Mouse (Mus musculus) limb, embryonic 12.5 days (tissue): ENCODE results near the gene Pced1b. TPM values are rescaled to one million over a fixed set of nuclear protein-coding genes. Genes with fewer than 3 reads are reported as not detected.

Experiments used
- ATAC-seq: fragments of 200-750 bp; cut with Nextera tagmentation; 2 replicates; pipeline ENCODE4 v1.8.0; 2017; ENCODE audit warnings: low read depth, moderate TSS enrichment; ENCODE audit not compliant: insufficient number of reproducible peaks, insufficient read depth, low FRiP score, low TSS enrichment
- H3K27ac ChIP-seq: fragments of 300-500 bp; sonication (generic); 2 replicates; pipeline ENCODE4 v1.5.1; 2016; ENCODE audit warnings: mild to moderate bottlenecking, moderate library complexity
- H3K27me3 ChIP-seq: fragments of 300-500 bp; sonication (generic); 2 replicates; pipeline ENCODE4 v1.6.1; 2016; ENCODE audit warnings: mild to moderate bottlenecking, moderate library complexity
- H3K36me3 ChIP-seq: fragments of 300-500 bp; sonication (generic); 2 replicates; pipeline ENCODE4 v1.6.1; 2016; ENCODE audit warnings: mild to moderate bottlenecking, moderate library complexity
- H3K4me1 ChIP-seq: fragments of 300-500 bp; sonication (generic); replicated peaks from 2 replicates; pipeline ENCODE4 v1.6.1; 2016
- H3K4me2 ChIP-seq: fragments of 300-500 bp; sonication (generic); 2 replicates; pipeline ENCODE4 v1.6.1; 2016; ENCODE audit warnings: mild to moderate bottlenecking, moderate library complexity
- H3K4me3 ChIP-seq: fragments of 300-500 bp; sonication (generic); replicated peaks from 2 replicates; pipeline ENCODE4 v1.5.1; 2016; ENCODE audit warnings: mild to moderate bottlenecking
- H3K9ac ChIP-seq: fragments of 300-500 bp; sonication (generic); replicated peaks from 2 replicates; pipeline ENCODE4 v1.6.1; 2016; ENCODE audit warnings: mild to moderate bottlenecking, moderate library complexity
- H3K9me3 ChIP-seq: fragments of 300-500 bp; sonication (generic); 2 replicates; pipeline ENCODE4 v1.6.1; 2016; ENCODE audit warnings: mild to moderate bottlenecking, moderate library complexity
- WGBS: fragments of 180-500 bp; shearing (Covaris S2); methylation state at CpG from one replicate; pipeline ENCODE4 v1.1.7; 2016; 5-methylcytosine and 5-hydroxymethylcytosine counted together
- polyA plus RNA-seq: library from polyadenylated mRNA; unstranded; fragments of >200 nt; fragmentation: Nextera tagmentation; extraction: Ambion mirVana; gene quantifications from 2 replicates; pipeline ENCODE4 v1.2.1, GENCODE M21; 2016

The Pced1b gene
- polyA plus RNA-seq, 1 experiment from 2014 or later, result 2.5 TPM

DNA sequence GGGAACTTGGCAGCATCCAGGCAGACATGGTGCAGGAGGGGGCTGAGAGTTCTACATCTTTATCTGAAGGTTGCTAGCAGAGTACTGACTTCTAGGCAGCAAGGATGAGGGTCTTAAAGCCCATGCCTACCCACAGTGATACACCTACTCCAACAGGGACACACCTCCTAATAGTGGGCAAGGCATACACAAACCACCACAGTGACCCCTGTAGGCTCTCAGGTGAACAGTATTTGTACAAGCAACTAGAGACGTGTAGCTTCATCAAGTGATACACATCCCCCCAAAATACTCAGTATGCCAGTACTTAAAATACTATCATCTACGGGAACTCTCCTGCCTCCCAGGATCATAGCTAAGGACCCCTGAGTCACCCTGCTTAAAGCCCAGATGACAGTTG lies 164.2 kb downstream of the Pced1b start:
- H3K9ac ChIP-seq, result no peak overlapping the region
- no peaks in the 10 kb centered on the region for H3K36me3 ChIP-seq
- no peak overlapping the region for H3K4me3 ChIP-seq
- no peaks in the 10 kb centered on the region for H3K4me1 ChIP-seq
- WGBS, result 85% methylated on average over 2 of the region's 2 CpGs
- H3K27ac ChIP-seq, result no peak overlapping the region
- no peak overlapping the region for H3K4me2 ChIP-seq
- H3K27me3 ChIP-seq, result no peaks in the 10 kb centered on the region
- ATAC-seq, result no peak
- 0 out of 2 replicates have a peak, but pooled peaks cover 5% of the 10 kb centered on the region for H3K9me3 ChIP-seq

DNA sequence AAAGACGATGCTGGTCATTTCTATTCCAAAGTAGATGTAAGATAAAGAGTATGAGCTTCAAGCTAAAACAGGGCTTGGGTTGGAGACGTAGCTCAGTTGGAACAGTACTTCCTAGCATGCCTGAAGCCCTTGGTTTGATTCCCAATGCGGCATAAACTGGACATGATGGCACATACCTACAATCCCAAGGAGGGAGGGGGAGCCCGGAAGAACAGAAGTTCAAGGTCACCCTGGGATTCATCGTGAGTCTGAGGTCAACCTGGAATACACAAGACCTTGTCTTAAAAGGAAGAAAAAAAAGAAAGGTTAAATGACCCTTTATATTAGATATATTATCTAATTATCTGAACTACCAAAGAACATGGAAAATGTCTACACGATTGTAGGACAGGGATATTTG lies 164.8 kb downstream of the Pced1b start:
- Histone ChIP-seq H3K4me2 (no peak overlapping the region), H3K4me1 (no peaks in the 10 kb centered on the region), H3K27me3 (no peaks in the 10 kb centered on the region), H3K36me3 (no peaks in the 10 kb centered on the region), H3K9me3 (0 out of 2 replicates have a peak, but pooled peaks cover 5% of the 10 kb centered on the region), H3K27ac (no peak overlapping the region), H3K4me3 (no peak overlapping the region), H3K9ac (no peak overlapping the region)
- 92% methylated on average over 6 of the region's 6 CpGs for WGBS
- no peak for ATAC-seq

DNA sequence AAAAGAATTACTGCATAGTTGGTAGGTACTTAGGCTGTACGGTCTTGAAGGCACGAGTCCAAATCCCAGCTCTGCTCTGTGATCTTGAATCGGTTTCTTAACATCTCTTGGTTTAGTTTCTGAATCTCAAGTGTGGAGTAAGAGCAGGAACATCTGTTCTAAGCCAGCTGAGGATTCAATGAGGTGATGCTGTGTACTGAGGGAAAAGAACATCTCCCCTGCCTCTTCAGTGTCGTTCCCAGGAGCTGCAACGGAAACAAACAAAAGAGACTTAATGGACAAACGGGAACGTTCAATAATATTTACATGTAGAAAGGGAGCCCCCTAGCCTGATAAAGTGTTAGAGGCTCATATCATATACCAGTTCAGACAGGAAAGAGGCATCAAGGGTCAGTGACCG lies 165.4 kb downstream of the Pced1b start:
- H3K4me1 ChIP-seq, result no peaks in the 10 kb centered on the region
- no peak overlapping the region for H3K27ac ChIP-seq
- no peak for ATAC-seq
- H3K36me3 ChIP-seq, result no peaks in the 10 kb centered on the region
- no peak overlapping the region for H3K9ac ChIP-seq
- H3K27me3 ChIP-seq, result no peaks in the 10 kb centered on the region
- no peak overlapping the region for H3K4me2 ChIP-seq
- H3K4me3 ChIP-seq, result no peak overlapping the region
- H3K9me3 ChIP-seq, result 0 out of 2 replicates have a peak, but pooled peaks cover 5% of the 10 kb centered on the region
- 91% methylated on average over 8 of the region's 8 CpGs for WGBS

DNA sequence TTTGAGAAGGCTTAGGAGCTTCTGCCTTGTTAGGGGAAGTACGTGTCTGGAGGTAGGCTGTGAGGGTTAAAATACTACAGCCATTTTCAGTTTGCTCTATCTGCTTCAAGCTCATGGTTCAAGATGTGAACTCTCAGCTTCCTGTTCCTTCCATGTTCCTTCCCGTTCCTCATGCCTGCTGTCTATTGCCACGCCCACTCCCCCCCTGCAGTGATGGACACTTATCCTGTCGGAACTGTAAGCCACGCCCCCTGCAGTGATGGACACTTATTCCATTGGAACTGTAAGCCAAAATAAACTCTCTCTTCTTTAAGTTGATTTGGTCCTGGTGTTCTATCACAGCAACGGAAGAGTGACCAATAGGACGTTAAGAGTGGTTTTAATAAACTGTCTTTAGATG lies 166.0 kb downstream of the Pced1b start:
- Histone ChIP-seq H3K4me2 (no peak overlapping the region), H3K27ac (no peak overlapping the region), H3K36me3 (no peaks in the 10 kb centered on the region), H3K4me1 (no peaks in the 10 kb centered on the region), H3K4me3 (no peak overlapping the region), H3K9ac (no peak overlapping the region), H3K9me3 (0 out of 2 replicates have a peak, but pooled peaks cover 5% of the 10 kb centered on the region), H3K27me3 (no peaks in the 10 kb centered on the region)
- 87% methylated on average over 7 of the region's 7 CpGs for WGBS
- no peak for ATAC-seq

DNA sequence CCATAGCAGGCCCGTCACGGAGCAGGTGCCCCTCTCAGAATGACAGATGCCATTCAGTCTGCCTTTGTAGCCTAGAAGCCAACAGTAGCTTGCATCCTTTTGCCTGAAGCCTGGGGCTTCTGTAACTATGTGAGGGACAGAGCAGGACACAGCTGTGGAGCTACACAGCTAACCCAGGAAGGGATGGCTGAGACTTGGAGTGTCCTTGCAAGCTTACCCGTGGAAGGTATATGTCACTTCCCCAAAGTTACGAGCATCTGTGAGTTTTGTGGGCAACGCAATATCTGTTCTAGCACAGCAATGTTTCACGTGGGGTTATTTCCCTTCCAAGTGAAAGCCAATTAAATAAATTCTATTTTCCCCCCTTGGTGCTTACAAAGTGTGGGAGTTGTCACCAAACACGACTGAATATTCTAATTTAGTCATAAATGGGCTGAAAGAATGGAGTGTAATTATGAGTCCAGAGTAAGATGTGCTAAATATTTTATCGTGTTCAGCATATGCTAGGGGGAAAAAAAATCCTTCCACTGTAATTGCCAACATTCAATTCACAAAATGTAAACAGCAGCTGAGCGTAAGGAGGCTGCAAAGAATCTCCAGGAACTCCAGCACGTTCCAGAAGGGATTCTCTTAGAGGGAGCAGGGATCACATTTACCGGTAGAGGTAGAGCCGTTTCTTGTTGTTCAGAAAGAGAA lies 168.0 kb downstream of the Pced1b start:
- no peak for ATAC-seq
- H3K27ac ChIP-seq, result no peak overlapping the region
- 0 out of 2 replicates have a peak, but pooled peaks cover 5% of the 10 kb centered on the region for H3K9me3 ChIP-seq
- H3K4me2 ChIP-seq, result no peak overlapping the region
- H3K36me3 ChIP-seq, result no peaks in the 10 kb centered on the region
- H3K4me1 ChIP-seq, result no peaks in the 10 kb centered on the region
- H3K4me3 ChIP-seq, result no peak overlapping the region
- whole genome bisulfite sequencing, result 77% methylated on average over 12 of the region's 12 CpGs
- no peaks in the 10 kb centered on the region for H3K27me3 ChIP-seq
- no peak overlapping the region for H3K9ac ChIP-seq

DNA sequence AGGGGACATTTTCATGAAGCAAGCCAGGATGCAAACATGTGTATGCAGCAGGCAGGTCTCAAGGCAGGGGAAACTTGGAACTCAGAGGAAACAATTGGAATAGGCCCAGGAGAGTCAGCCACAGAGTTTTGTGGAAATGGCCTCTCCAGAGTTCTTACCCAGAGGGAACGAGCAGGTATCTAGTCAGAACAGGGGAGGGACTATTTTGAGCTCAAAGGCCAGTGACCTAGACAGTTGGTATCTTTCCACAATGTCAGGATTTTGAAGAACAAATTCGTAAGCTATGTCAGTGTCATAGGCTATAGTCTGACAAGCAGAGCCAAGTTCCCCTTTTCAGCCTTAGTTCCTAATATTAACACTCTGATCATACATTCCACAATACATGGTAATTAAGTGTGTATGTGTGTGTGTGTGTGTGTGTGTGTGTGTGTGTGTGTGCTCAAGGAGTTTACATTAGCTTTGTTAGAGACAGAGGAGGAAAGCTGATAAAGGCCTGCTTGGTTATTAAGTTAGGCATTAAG lies 168.6 kb downstream of the Pced1b start:
- no peaks in the 10 kb centered on the region for H3K36me3 ChIP-seq
- H3K4me2 ChIP-seq, result no peak overlapping the region
- no peak for ATAC-seq

DNA sequence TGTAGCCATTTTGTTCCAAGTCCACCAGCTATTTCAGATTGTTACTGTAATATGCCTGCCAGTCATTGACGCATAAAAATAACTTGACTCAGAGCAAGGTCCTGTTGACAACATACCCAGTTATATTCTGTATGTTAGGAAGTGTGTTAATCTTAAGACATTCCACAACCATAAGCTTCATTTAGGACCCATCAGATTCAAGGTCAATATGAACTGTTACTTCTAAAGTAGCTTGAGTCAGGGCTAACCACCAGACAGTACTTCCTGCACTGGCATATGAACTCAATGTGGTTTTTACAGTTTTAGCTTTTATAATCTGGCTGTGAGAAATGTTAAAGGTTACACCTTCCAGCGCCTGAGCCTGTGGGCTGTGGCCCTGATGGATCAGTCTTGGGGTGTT lies 173.4 kb downstream of the Pced1b start:
- 95% methylated on average over 2 of the region's 2 CpGs for WGBS

More for the DNA sequence above, 168.6 kb downstream of the Pced1b start:
- Histone ChIP-seq H3K9ac (no peak overlapping the region), H3K27ac (no peak overlapping the region), H3K9me3 (0 out of 2 replicates have a peak, but pooled peaks cover 5% of the 10 kb centered on the region), H3K27me3 (no peaks in the 10 kb centered on the region), H3K4me3 (no peak overlapping the region), H3K4me1 (no peaks in the 10 kb centered on the region)
- WGBS, result 83% methylated on average over 2 of the region's 2 CpGs

DNA sequence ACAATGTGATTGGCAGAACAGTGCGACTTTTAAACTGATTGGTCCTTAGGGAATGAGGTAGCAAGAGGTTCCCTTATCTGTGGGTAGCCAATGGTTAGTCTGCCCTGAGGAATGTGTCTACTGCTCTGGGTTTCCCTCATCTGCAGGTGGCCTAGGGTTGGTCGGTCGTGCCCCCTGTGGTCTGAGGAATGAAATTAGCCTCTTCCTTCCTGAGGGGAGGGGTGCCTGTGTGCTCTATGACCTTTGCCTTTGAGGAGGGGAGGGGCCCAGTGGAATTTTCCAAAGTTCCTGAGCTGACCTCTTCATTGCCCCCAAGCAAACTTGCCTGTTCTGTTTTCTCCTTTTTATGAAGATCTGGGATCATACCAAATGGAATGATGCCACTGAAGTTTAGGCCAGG lies 174.6 kb downstream of the Pced1b start:
- 76% methylated on average over 3 of the region's 3 CpGs for WGBS
- no peak for ATAC-seq
- no peak overlapping the region for H3K9ac ChIP-seq

More for the DNA sequence above, 173.4 kb downstream of the Pced1b start:
- no peak overlapping the region for H3K4me3 ChIP-seq
- H3K9me3 ChIP-seq, result no peaks in the 10 kb centered on the region
- H3K4me2 ChIP-seq, result no peak overlapping the region
- H3K4me1 ChIP-seq, result no peaks in the 10 kb centered on the region
- no peak overlapping the region for H3K27ac ChIP-seq
- no peaks in the 10 kb centered on the region for H3K36me3 ChIP-seq
- no peak overlapping the region for H3K9ac ChIP-seq
- no peak for ATAC-seq
- H3K27me3 ChIP-seq, result no peaks in the 10 kb centered on the region

DNA sequence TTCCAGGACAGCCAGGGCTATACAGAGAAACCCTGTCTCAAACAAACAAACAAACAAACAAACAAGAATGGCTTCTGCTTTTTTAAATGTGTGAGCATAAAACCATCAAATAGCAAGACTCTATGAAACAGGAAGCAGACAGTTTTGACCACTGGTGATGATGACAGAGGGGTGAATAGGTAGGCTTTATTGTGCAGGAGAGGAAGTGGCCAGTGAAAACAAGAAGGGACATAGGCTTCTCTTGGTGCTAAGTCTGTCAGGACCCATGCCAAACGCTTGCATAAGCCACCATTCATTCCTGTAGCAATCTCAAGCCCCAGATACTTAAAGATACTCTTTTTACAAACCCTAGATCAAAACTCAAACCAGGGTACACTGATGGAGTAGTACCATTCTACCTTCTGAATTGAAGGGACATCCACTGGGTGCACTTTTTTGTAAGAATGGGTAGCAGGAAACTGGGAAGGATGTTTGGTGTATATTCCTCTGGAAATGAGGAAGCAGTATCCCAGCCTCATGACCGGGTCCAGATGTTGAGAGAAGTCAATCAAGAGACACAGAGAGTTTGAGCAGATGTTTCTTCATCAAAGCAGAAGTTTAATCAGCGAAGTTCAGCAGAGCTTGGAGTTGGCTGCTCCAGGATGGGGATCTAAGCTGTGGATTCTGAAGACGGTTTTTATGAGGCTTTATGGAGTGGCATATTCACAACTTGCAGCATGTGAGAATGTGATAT lies 175.5 kb downstream of the Pced1b start:
- Histone ChIP-seq H3K4me2 (no peak overlapping the region), H3K4me1 (no peaks in the 10 kb centered on the region), H3K9ac (no peak overlapping the region), H3K27ac (no peak overlapping the region), H3K9me3 (no peaks in the 10 kb centered on the region), H3K27me3 (no peaks in the 10 kb centered on the region), H3K4me3 (no peak overlapping the region), H3K36me3 (no peaks in the 10 kb centered on the region)
- ATAC-seq, result no peak
- 71% methylated on average over 4 of the region's 4 CpGs for WGBS

More for the DNA sequence above, 174.6 kb downstream of the Pced1b start:
- Histone ChIP-seq H3K4me1 (no peaks in the 10 kb centered on the region), H3K27ac (no peak overlapping the region), H3K4me2 (no peak overlapping the region), H3K27me3 (no peaks in the 10 kb centered on the region), H3K36me3 (no peaks in the 10 kb centered on the region), H3K4me3 (no peak overlapping the region), H3K9me3 (no peaks in the 10 kb centered on the region)

DNA sequence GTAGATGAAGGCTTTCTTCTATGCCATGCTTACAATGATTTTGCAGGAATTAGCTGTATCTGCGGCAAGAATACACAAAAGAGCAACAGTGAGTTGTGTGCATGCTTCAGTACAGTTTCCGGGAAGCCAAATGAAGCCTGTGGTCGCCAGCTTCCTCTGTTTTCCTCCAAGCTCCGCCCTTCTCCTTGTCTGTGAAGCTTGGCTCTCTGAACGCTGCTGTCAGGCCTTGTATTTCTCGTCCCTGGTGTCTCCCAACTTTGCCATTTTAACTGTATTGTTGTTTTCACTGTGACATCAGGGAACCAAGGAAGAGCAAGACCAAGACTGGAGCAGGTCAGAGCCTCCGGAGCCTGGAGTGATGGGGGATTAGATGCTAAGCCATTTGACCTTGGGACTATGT lies 177.5 kb downstream of the Pced1b start:
- H3K9ac ChIP-seq, result no peak overlapping the region
- no peaks in the 10 kb centered on the region for H3K4me1 ChIP-seq
- H3K27ac ChIP-seq, result no peak overlapping the region
- no peak overlapping the region for H3K4me3 ChIP-seq
- H3K4me2 ChIP-seq, result no peak overlapping the region
- WGBS, result 69% methylated on average over 7 of the region's 7 CpGs
- H3K9me3 ChIP-seq, result no peaks in the 10 kb centered on the region
- no peaks in the 10 kb centered on the region for H3K27me3 ChIP-seq
- H3K36me3 ChIP-seq, result no peaks in the 10 kb centered on the region
- no peak for ATAC-seq

DNA sequence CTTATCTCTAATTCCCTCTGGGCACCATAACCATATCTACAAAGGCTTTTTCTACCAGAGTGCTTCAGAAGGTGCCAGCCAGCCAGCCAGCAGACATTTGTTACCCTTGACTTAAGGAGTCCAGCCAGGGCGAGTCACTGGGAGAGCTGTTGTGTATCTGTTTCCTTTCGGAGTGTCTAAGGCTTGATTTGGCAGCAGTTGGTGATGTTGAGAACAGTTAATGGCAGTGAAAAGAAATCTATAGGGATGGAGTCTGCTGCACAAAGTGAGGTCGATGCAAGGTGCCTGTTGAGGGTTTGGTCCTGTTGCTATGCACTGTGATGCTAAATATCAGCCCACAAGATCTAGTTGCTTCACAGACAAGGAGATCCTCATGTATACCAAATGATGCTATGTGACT lies 178.1 kb downstream of the Pced1b start:
- Histone ChIP-seq H3K4me3 (no peak overlapping the region), H3K9ac (no peak overlapping the region), H3K27me3 (no peaks in the 10 kb centered on the region), H3K9me3 (no peaks in the 10 kb centered on the region), H3K27ac (no peak overlapping the region), H3K4me2 (no peak overlapping the region), H3K4me1 (no peaks in the 10 kb centered on the region), H3K36me3 (no peaks in the 10 kb centered on the region)
- no peak for ATAC-seq
- WGBS, result 82% methylated on average over 3 of the region's 3 CpGs
